Mouse (Mus musculus): ENCODE data around the gene Sh3tc1.

Sh3tc1 gene

GRCm38 (mm10) chr5:35739536-35740278 lies at the start of gene Sh3tc1:
Sh3tc1 (minus strand) TSS chr5:35739987.
- DNase-seq (ENCODE audit: low spot score in 2 of 2), result peak in 1 of 2 experiments; percentile 53

- DNase-seq (ENCODE audit: low spot score in 2 of 2), result no peak
These were observed 48.9 kb upstream of the Sh3tc1 start for GRCm38 (mm10) chr5:35788719-35789118.

GRCm38 (mm10) chr5:35787847-35788246 lies 48.1 kb upstream of the Sh3tc1 start:
- DNase-seq (ENCODE audit: low spot score in 2 of 2), result no peak

- DNase-seq (ENCODE audit: low spot score in 2 of 2), result no peak
These were observed 46.1 kb upstream of the Sh3tc1 start for GRCm38 (mm10) chr5:35785853-35786252.

- no peak for DNase-seq (ENCODE audit: low spot score in 2 of 2)
These were observed 42.9 kb upstream of the Sh3tc1 start for GRCm38 (mm10) chr5:35782648-35783180.

- DNase-seq (ENCODE audit: low spot score in 2 of 2), result no peak
These were observed 41.3 kb upstream of the Sh3tc1 start for GRCm38 (mm10) chr5:35781116-35781515.

- DNase-seq (ENCODE audit: low spot score in 2 of 2), result no peak
These were observed 34.3 kb upstream of the Sh3tc1 start for GRCm38 (mm10) chr5:35774137-35774424.

GRCm38 (mm10) chr5:35773274-35774136 lies 33.7 kb upstream of the Sh3tc1 start:
- DNase-seq (ENCODE audit: low spot score in 2 of 2), result no peak

GRCm38 (mm10) chr5:35770891-35771663 lies 31.3 kb upstream of the Sh3tc1 start:
- DNase-seq (ENCODE audit: low spot score in 2 of 2), result peak in 1 of 2 experiments; percentile 71

- no peak for DNase-seq (ENCODE audit: low spot score in 2 of 2)
These were observed 30.5 kb upstream of the Sh3tc1 start for GRCm38 (mm10) chr5:35770246-35770645.

GRCm38 (mm10) chr5:35768997-35769396 lies 29.2 kb upstream of the Sh3tc1 start:
- no peak for DNase-seq (ENCODE audit: low spot score in 2 of 2)

GRCm38 (mm10) chr5:35768525-35768924 lies 28.7 kb upstream of the Sh3tc1 start:
- DNase-seq (ENCODE audit: low spot score in 2 of 2), result no peak

GRCm38 (mm10) chr5:35765909-35766308 lies 26.1 kb upstream of the Sh3tc1 start:
- DNase-seq (ENCODE audit: low spot score in 2 of 2), result no peak

- DNase-seq (ENCODE audit: low spot score in 2 of 2), result no peak
These were observed 23.1 kb upstream of the Sh3tc1 start for GRCm38 (mm10) chr5:35762850-35763249.

GRCm38 (mm10) chr5:35762388-35762787 lies 22.6 kb upstream of the Sh3tc1 start:
- DNase-seq (ENCODE audit: low spot score in 2 of 2), result peak; percentile 55 to 69

GRCm38 (mm10) chr5:35761323-35761722 lies 21.5 kb upstream of the Sh3tc1 start:
- no peak for DNase-seq (ENCODE audit: low spot score in 2 of 2)

GRCm38 (mm10) chr5:35758081-35759053 lies 18.6 kb upstream of the Sh3tc1 start:
- peak in 1 of 2 experiments; percentile 29 for DNase-seq (ENCODE audit: low spot score in 2 of 2)

- DNase-seq (ENCODE audit: low spot score in 2 of 2), result peak; percentile 86 to 89
These were observed 17.8 kb upstream of the Sh3tc1 start, which contains the start of gene Ablim2 for GRCm38 (mm10) chr5:35757639-35758001. Ablim2 (plus strand) TSS chr5:35757880.

GRCm38 (mm10) chr5:35756997-35757638 lies 17.3 kb upstream of the Sh3tc1 start:
- no peak for DNase-seq (ENCODE audit: low spot score in 2 of 2)

- no peak for DNase-seq (ENCODE audit: low spot score in 2 of 2)
These were observed 16.2 kb upstream of the Sh3tc1 start for GRCm38 (mm10) chr5:35756020-35756419.

Measured in heart, adult 9 months (tissue).